9 mouse cellular contexts compared by ENCODE assay signal in the genomic region with DNA sequence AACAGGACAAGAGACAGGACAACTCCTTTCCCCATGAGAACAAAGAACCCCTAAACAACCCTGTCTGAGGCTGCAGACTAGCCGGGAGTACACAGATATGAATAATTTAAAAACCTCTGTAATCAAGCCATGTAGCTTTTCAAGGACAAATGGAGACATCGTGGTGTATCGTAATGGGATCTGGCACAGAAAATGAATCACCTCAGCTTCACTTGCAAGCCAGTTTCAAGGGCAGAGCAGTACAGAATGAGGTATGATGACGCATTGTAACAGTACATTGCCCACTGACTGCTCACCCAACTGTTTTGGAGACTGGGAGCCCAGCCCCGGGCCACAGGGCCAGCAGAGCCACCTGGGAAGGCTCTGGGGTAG. TPM values are rescaled to one million over a fixed set of nuclear protein-coding genes. Genes with fewer than 3 reads are reported as not detected.
DNase-seq lines count a peak whose midpoint lies in the region; ATAC-seq and TF ChIP-seq lines count a peak whose summit lies in the region.
"Had no signal": no experiment of that assay in that cellular context is flagged by ENCODE, and none has a peak within 500 bp of the region (broad histone marks: within the 10 kb centered on the region; RNA-seq: fewer than 3 reads in every experiment).

No protein-coding gene starts in this region.

- ATAC-seq in hindbrain, embryonic 12.5 days (ENCODE audit: low FRiP score): peak; percentile 21
- peak; percentile 34; the same call in 1 of the 2 replicates for ATAC-seq in neural tube, embryonic 12.5 days (ENCODE audit: low FRiP score, low read depth)
- ATAC-seq in megakaryocyte, adult 5-6 weeks (ENCODE audit: poor library complexity, severe bottlenecking): no peak
- no peak for ATAC-seq in granulocyte monocyte progenitor cell, adult 5-6 weeks (replicated peaks; ENCODE audit: poor library complexity, severe bottlenecking)

- H3K9ac ChIP-seq in hindbrain, embryonic 12.5 days: no peak overlapping the region
- H3K9ac ChIP-seq in neural tube, embryonic 12.5 days: no peak overlapping the region

- no peaks in the 10 kb centered on the region for H3K36me3 ChIP-seq in hindbrain, embryonic 12.5 days
- H3K36me3 ChIP-seq in neural tube, embryonic 12.5 days: no peaks in the 10 kb centered on the region

- peak overlapping the region; percentile 32; the same call in 1 of the 2 replicates for H3K27ac ChIP-seq in layer of hippocampus, adult 2 months
- peak overlapping the region; percentile 76 for H3K27ac ChIP-seq in hindbrain, embryonic 12.5 days
- no peak overlapping the region for H3K27ac ChIP-seq in neural tube, embryonic 12.5 days

- 64% methylated on average over 5 of the region's 5 CpGs for WGBS in hindbrain, embryonic 12.5 days
- 45% methylated on average over 5 of the region's 5 CpGs for WGBS in neural tube, embryonic 12.5 days

- H3K4me1 ChIP-seq in hindbrain, embryonic 12.5 days: peaks cover 14% of the 10 kb centered on the region
- peaks cover 9% of the 10 kb centered on the region; the same call in 1 of the 2 replicates for H3K4me1 ChIP-seq in neural tube, embryonic 12.5 days

- no peak overlapping the region for H3K4me3 ChIP-seq in layer of hippocampus, adult 2 months
- H3K4me3 ChIP-seq in hindbrain, embryonic 12.5 days: no peak overlapping the region
- H3K4me3 ChIP-seq in neural tube, embryonic 12.5 days: no peak overlapping the region

- no peaks in the 10 kb centered on the region for H3K9me3 ChIP-seq in hindbrain, embryonic 12.5 days (replicated peaks)
- H3K9me3 ChIP-seq in neural tube, embryonic 12.5 days: no peaks in the 10 kb centered on the region

- H3K27me3 ChIP-seq in hindbrain, embryonic 12.5 days: peaks cover 3% of the 10 kb centered on the region; the same call in 1 of the 2 replicates
- H3K27me3 ChIP-seq in neural tube, embryonic 12.5 days (replicated peaks): no peaks in the 10 kb centered on the region

- no peak overlapping the region for H3K4me2 ChIP-seq in hindbrain, embryonic 12.5 days (replicated peaks)
- peak overlapping the region; percentile 30 for H3K4me2 ChIP-seq in neural tube, embryonic 12.5 days (replicated peaks)

- no peak for TF ChIP-seq CTCF in layer of hippocampus, adult 2 months (conservative IDR thresholded peaks at IDR 0.05)

- no peak for DNase-seq in layer of hippocampus, adult 2 months (ENCODE audit: low spot score in 2 of 2)
- no peak for DNase-seq in layer of hippocampus, postnatal 14 days (ENCODE audit: low spot score in 2 of 2)
- peak; percentile 61 for DNase-seq in adrenal gland, postnatal 14 days
- DNase-seq in ovary, postnatal 10 days (ENCODE audit: low spot score): no peak

RNA-seq across cellular contexts. Expression of a gene that starts 28.2 kb away (rescaled TPM):
- total RNA-seq in layer of hippocampus, adult 2 months (2021): not detected
- total RNA-seq in layer of hippocampus, postnatal 14 days (2021): not detected
- not detected in 2 replicates for total RNA-seq in adrenal gland, postnatal 14 days (2021)
- not detected in 2 replicates for polyA plus RNA-seq in hindbrain, embryonic 12.5 days (2016; fragmentation: Nextera tagmentation; extraction: Ambion mirVana)
- polyA plus RNA-seq in neural tube, embryonic 12.5 days (2016; fragmentation: Nextera tagmentation; extraction: Ambion mirVana): not detected in 2 replicates
- 0.33 TPM in 1 of 2 replicates, not detected in the other for total RNA-seq in megakaryocyte, adult 5-6 weeks (2015)
- total RNA-seq in megakaryocyte, adult 5-6 weeks (2017): not detected in 2 replicates
- not detected in 2 replicates for total RNA-seq in granulocyte monocyte progenitor cell, adult 5-6 weeks (2014; fragmentation: Nextera tagmentation)
- total RNA-seq in granulocyte monocyte progenitor cell, adult 5-6 weeks (2017): not detected in 2 replicates
- polyA plus RNA-seq: kidney, embryonic 16.5 days had no signal

RNA-seq across cellular contexts. Expression of a gene that starts 36.6 kb away (rescaled TPM):
- not detected for total RNA-seq in layer of hippocampus, adult 2 months (2021)
- total RNA-seq in layer of hippocampus, postnatal 14 days (2021): not detected
- not detected in 2 replicates for total RNA-seq in adrenal gland, postnatal 14 days (2021)
- 0.09 and 0.14 TPM in 2 replicates for polyA plus RNA-seq in hindbrain, embryonic 12.5 days (2016; fragmentation: Nextera tagmentation; extraction: Ambion mirVana)
- polyA plus RNA-seq in neural tube, embryonic 12.5 days (2016; fragmentation: Nextera tagmentation; extraction: Ambion mirVana): 0.22 and 0.27 TPM in 2 replicates
- not detected in 2 replicates for total RNA-seq in megakaryocyte, adult 5-6 weeks (2015)
- 0.94 TPM in 1 of 2 replicates, not detected in the other for total RNA-seq in megakaryocyte, adult 5-6 weeks (2017)
- not detected in 2 replicates for total RNA-seq in granulocyte monocyte progenitor cell, adult 5-6 weeks (2014; fragmentation: Nextera tagmentation)
- total RNA-seq in granulocyte monocyte progenitor cell, adult 5-6 weeks (2017): 0.05 and 0.30 TPM in 2 replicates

Comparison
In these comparisons a context has a peak if more than half of its experiments do, and no peak if none do; other contexts are left out.
1. ATAC-seq: peak in hindbrain, embryonic 12.5 days (single experiment) and neural tube, embryonic 12.5 days (single experiment); none in megakaryocyte, adult 5-6 weeks (single experiment) and granulocyte monocyte progenitor cell, adult 5-6 weeks (single experiment).